Mouse (Mus musculus) cerebellum, adult 18-20 months (tissue): Measurements from ENCODE around the gene Foxg1.

ENCODE experiments used
- DNase-seq, 2 experiments: peaks; one replicate each; pipeline ENCODE4 v3.0.0; 2021

Gene Foxg1

GRCm38 (mm10) chr12:49417963-49418362, 35.5 kb downstream of the Foxg1 start:
- no peak for DNase-seq
